Mouse (Mus musculus): ENCODE results near the gene Gm9970. TPM values are rescaled to one million over a fixed set of nuclear protein-coding genes. Genes with fewer than 3 reads are reported as not detected.
A peak's percentile ranks its signal among the peaks of the same experiment; 100 is the strongest.

The Gm9970 gene
- total RNA-seq (2021) (not detected), polyA plus RNA-seq (2012; rRNA removed) (0.31 TPM in 1 of 2 replicates, not detected in the other)
- long read RNA-seq = 0 reads

- Histone ChIP-seq H3K4me3 (peak within 1 kb of the TSS; percentile 92), H3K27me3 (ENCODE audit: control insufficient read depth, insufficient read depth, low read length) (no peaks in the 10 kb centered on the region), H3K36me3 (ENCODE audit: control insufficient read depth, insufficient read depth, low read length) (peaks cover 10% of the 10 kb centered on the region), H3K27ac (peak within 1 kb of the TSS; percentile 98), H3K4me1 (ENCODE audit: control insufficient read depth, insufficient read depth, low read length) (peaks cover 6% of the 10 kb centered on the region), H3K79me2 (replicated peaks; ENCODE audit: control insufficient read depth, insufficient read depth, low read length) (peaks cover 1% of the 10 kb centered on the region; the same call in 1 of the 2 replicates), H3K9ac (ENCODE audit: low read depth, low read length) (peak within 1 kb of the TSS; percentile 93)
- DNase-seq = peak; percentile 97 to 98
- intact Hi-C loops (cut with DNase I) = loop anchor here (1.0 to 5.0 kb wide), 4 partner anchors 21 to 1611 kb away; partner anchors contain the start of genes Eif2b4, Ift172, Ppm1g and Prr14l
- peak; percentile 94 for TF ChIP-seq POLR2A (IDR thresholded peaks at IDR 0.05; ENCODE audit: insufficient read depth, low read depth, low read length)
- TF ChIP-seq CTCF (IDR thresholded peaks at IDR 0.05) = peak; percentile 12
- no peak for TF ChIP-seq EP300 (IDR thresholded peaks at IDR 0.05; ENCODE audit: insufficient read depth, low read depth, low read length)
- under 1% methylated on average over 77 of the region's 103 CpGs for WGBS
Measured at GRCm38 (mm10) chr5:31240637-31241521, at the start of gene Gm9970, which contains the start of gene Nrbp1. Gene Gm9970, minus strand, starts transcription at chr5:31241232. Gene Nrbp1, plus strand, starts transcription at chr5:31240864.

- DNase-seq = no peak
- Histone ChIP-seq H3K4me1 (ENCODE audit: control insufficient read depth, insufficient read depth, low read length) (peaks cover 3% of the 10 kb centered on the region), H3K4me3 (no peak overlapping the region), H3K27me3 (ENCODE audit: control insufficient read depth, insufficient read depth, low read length) (no peaks in the 10 kb centered on the region), H3K9ac (ENCODE audit: low read depth, low read length) (no peak overlapping the region), H3K79me2 (replicated peaks; ENCODE audit: control insufficient read depth, insufficient read depth, low read length) (no peaks in the 10 kb centered on the region), H3K27ac (no peak overlapping the region), H3K36me3 (ENCODE audit: control insufficient read depth, insufficient read depth, low read length) (no peaks in the 10 kb centered on the region)
- WGBS = 58% methylated on average over 3 of the region's 3 CpGs
- no peak for TF ChIP-seq EP300 (IDR thresholded peaks at IDR 0.05; ENCODE audit: insufficient read depth, low read depth, low read length)
- no peak for TF ChIP-seq CTCF (IDR thresholded peaks at IDR 0.05)
- no peak for TF ChIP-seq POLR2A (IDR thresholded peaks at IDR 0.05; ENCODE audit: insufficient read depth, low read depth, low read length)
- intact Hi-C loops (cut with DNase I) = loop anchor here (10.0 kb wide), 1 partner anchor 235 kb away; the partner anchor contains the start of gene Cad
Measured at GRCm38 (mm10) chr5:31289626-31290230, 48.7 kb upstream of the Gm9970 start.

- Histone ChIP-seq H3K9ac (ENCODE audit: low read depth, low read length) (no peak overlapping the region), H3K27me3 (ENCODE audit: control insufficient read depth, insufficient read depth, low read length) (no peaks in the 10 kb centered on the region), H3K27ac (peak overlapping the region; percentile 28), H3K4me1 (ENCODE audit: control insufficient read depth, insufficient read depth, low read length) (peaks cover 3% of the 10 kb centered on the region), H3K36me3 (ENCODE audit: control insufficient read depth, insufficient read depth, low read length) (no peaks in the 10 kb centered on the region), H3K4me3 (no peak overlapping the region), H3K79me2 (replicated peaks; ENCODE audit: control insufficient read depth, insufficient read depth, low read length) (no peaks in the 10 kb centered on the region)
- DNase-seq = no peak
- WGBS = 19% methylated on average over 3 of the region's 3 CpGs
- intact Hi-C loops (cut with DNase I) = no loop called here
- TF ChIP-seq EP300 (IDR thresholded peaks at IDR 0.05; ENCODE audit: insufficient read depth, low read depth, low read length) (no peak), POLR2A (IDR thresholded peaks at IDR 0.05; ENCODE audit: insufficient read depth, low read depth, low read length) (no peak), CTCF (IDR thresholded peaks at IDR 0.05) (peak; percentile 12; the same call in 1 of the 2 replicates)
Measured at GRCm38 (mm10) chr5:31288655-31289054, 47.6 kb upstream of the Gm9970 start.

- Histone ChIP-seq H3K4me1 (ENCODE audit: control insufficient read depth, insufficient read depth, low read length) (peaks cover 3% of the 10 kb centered on the region), H3K4me3 (no peak overlapping the region), H3K27me3 (ENCODE audit: control insufficient read depth, insufficient read depth, low read length) (no peaks in the 10 kb centered on the region), H3K36me3 (ENCODE audit: control insufficient read depth, insufficient read depth, low read length) (no peaks in the 10 kb centered on the region), H3K27ac (peak overlapping the region; percentile 28), H3K9ac (ENCODE audit: low read depth, low read length) (no peak overlapping the region), H3K79me2 (replicated peaks; ENCODE audit: control insufficient read depth, insufficient read depth, low read length) (no peaks in the 10 kb centered on the region)
- DNase-seq = peak in 1 of 2 experiments; percentile 18
- intact Hi-C loops (cut with DNase I) = no loop called here
- TF ChIP-seq CTCF (IDR thresholded peaks at IDR 0.05) (no peak), POLR2A (IDR thresholded peaks at IDR 0.05; ENCODE audit: insufficient read depth, low read depth, low read length) (no peak), EP300 (IDR thresholded peaks at IDR 0.05; ENCODE audit: insufficient read depth, low read depth, low read length) (no peak)
- WGBS = 32% methylated on average over 4 of the region's 4 CpGs
Measured at GRCm38 (mm10) chr5:31288225-31288624, 47.2 kb upstream of the Gm9970 start.

GRCm38 (mm10) chr5:31279245-31279988 lies 38.4 kb upstream of the Gm9970 start:
- intact Hi-C loops (cut with DNase I) = no loop called here
- no peaks in the 10 kb centered on the region for H3K27me3 ChIP-seq (ENCODE audit: control insufficient read depth, insufficient read depth, low read length)
- no peaks in the 10 kb centered on the region for H3K4me1 ChIP-seq (ENCODE audit: control insufficient read depth, insufficient read depth, low read length)
- no peaks in the 10 kb centered on the region; the same call in 1 of the 2 replicates for H3K36me3 ChIP-seq (ENCODE audit: control insufficient read depth, insufficient read depth, low read length)
- no peak overlapping the region for H3K9ac ChIP-seq (ENCODE audit: low read depth, low read length)
- no peaks in the 10 kb centered on the region for H3K79me2 ChIP-seq (replicated peaks; ENCODE audit: control insufficient read depth, insufficient read depth, low read length)
- TF ChIP-seq POLR2A (IDR thresholded peaks at IDR 0.05; ENCODE audit: insufficient read depth, low read depth, low read length) (no peak), CTCF (IDR thresholded peaks at IDR 0.05) (no peak), EP300 (IDR thresholded peaks at IDR 0.05; ENCODE audit: insufficient read depth, low read depth, low read length) (no peak)
- H3K4me3 ChIP-seq = no peak overlapping the region
- no peak for DNase-seq
- WGBS = 77% methylated on average over 20 of the region's 20 CpGs
- no peak overlapping the region for H3K27ac ChIP-seq

Measured in heart, adult 2 months (tissue).